Mouse (Mus musculus): ENCODE measurements around the gene Map3k5. TPM values are rescaled to one million over a fixed set of nuclear protein-coding genes. Genes with fewer than 3 reads are reported as not detected.
A peak's percentile ranks its signal among the peaks of the same experiment; 100 is the strongest.

The Map3k5 gene
- polyA plus RNA-seq, 1 experiment: 11.3 TPM

GRCm38 (mm10) chr10:19977557-19977956 is 43.3 kb downstream of the Map3k5 start:
- no peaks in the 10 kb centered on the region for H3K36me3 ChIP-seq (ENCODE audit: control insufficient read depth, insufficient read depth, low read length)
- DNase-seq: no peak
- H3K4me3 ChIP-seq (ENCODE audit: insufficient read depth, low read depth, low read length): no peak overlapping the region
- no peak overlapping the region for H3K27ac ChIP-seq (ENCODE audit: insufficient read depth, low read depth, low read length)
- peaks cover 16% of the 10 kb centered on the region for H3K4me1 ChIP-seq (ENCODE audit: control insufficient read depth, insufficient read depth, low read length)
- 81% methylated on average over 3 of the region's 3 CpGs for WGBS
- TF ChIP-seq CTCF (conservative IDR thresholded peaks at IDR 0.05; ENCODE audit: insufficient read depth, insufficient read length, low read depth, low read length) (peak; percentile 31; the same call in 1 of the 2 replicates), POLR2A (IDR thresholded peaks at IDR 0.05; ENCODE audit: low read depth, low read length) (no peak)
- H3K27me3 ChIP-seq (replicated peaks; ENCODE audit: control insufficient read depth, insufficient read depth, low read length): no peaks in the 10 kb centered on the region

- DNase-seq: no peak
- H3K27me3 ChIP-seq (replicated peaks; ENCODE audit: control insufficient read depth, insufficient read depth, low read length): no peaks in the 10 kb centered on the region
- no peaks in the 10 kb centered on the region for H3K36me3 ChIP-seq (ENCODE audit: control insufficient read depth, insufficient read depth, low read length)
- TF ChIP-seq POLR2A (IDR thresholded peaks at IDR 0.05; ENCODE audit: low read depth, low read length) (no peak), CTCF (conservative IDR thresholded peaks at IDR 0.05; ENCODE audit: insufficient read depth, insufficient read length, low read depth, low read length) (no peak)
- H3K4me3 ChIP-seq (ENCODE audit: insufficient read depth, low read depth, low read length): no peak overlapping the region
- no peak overlapping the region for H3K27ac ChIP-seq (ENCODE audit: insufficient read depth, low read depth, low read length)
- 85% methylated on average over 5 of the region's 5 CpGs for WGBS
- peaks cover 14% of the 10 kb centered on the region for H3K4me1 ChIP-seq (ENCODE audit: control insufficient read depth, insufficient read depth, low read length)
Observed at GRCm38 (mm10) chr10:19978662-19979199, 44.5 kb downstream of the Map3k5 start.

- H3K4me1 ChIP-seq (ENCODE audit: control insufficient read depth, insufficient read depth, low read length): peaks cover 16% of the 10 kb centered on the region
- H3K27ac ChIP-seq (ENCODE audit: insufficient read depth, low read depth, low read length): no peak overlapping the region
- no peak overlapping the region for H3K4me3 ChIP-seq (ENCODE audit: insufficient read depth, low read depth, low read length)
- 71% methylated on average over 9 of the region's 9 CpGs for WGBS
- H3K27me3 ChIP-seq (replicated peaks; ENCODE audit: control insufficient read depth, insufficient read depth, low read length): no peaks in the 10 kb centered on the region
- no peaks in the 10 kb centered on the region for H3K36me3 ChIP-seq (ENCODE audit: control insufficient read depth, insufficient read depth, low read length)
- no peak for TF ChIP-seq CTCF (conservative IDR thresholded peaks at IDR 0.05; ENCODE audit: insufficient read depth, insufficient read length, low read depth, low read length)
- TF ChIP-seq POLR2A (IDR thresholded peaks at IDR 0.05; ENCODE audit: low read depth, low read length): no peak
- DNase-seq: no peak
Observed at GRCm38 (mm10) chr10:19987736-19988135, 53.5 kb downstream of the Map3k5 start.

- 87% methylated on average over 6 of the region's 6 CpGs for WGBS
Observed at GRCm38 (mm10) chr10:19989986-19990385, 55.7 kb downstream of the Map3k5 start.

GRCm38 (mm10) chr10:19990638-19991037 is 56.4 kb downstream of the Map3k5 start:
- no peaks in the 10 kb centered on the region for H3K27me3 ChIP-seq (replicated peaks; ENCODE audit: control insufficient read depth, insufficient read depth, low read length)
- 56% methylated on average over 6 of the region's 6 CpGs for WGBS
- peaks cover 24% of the 10 kb centered on the region for H3K4me1 ChIP-seq (ENCODE audit: control insufficient read depth, insufficient read depth, low read length)
- H3K36me3 ChIP-seq (ENCODE audit: control insufficient read depth, insufficient read depth, low read length): no peaks in the 10 kb centered on the region
- TF ChIP-seq POLR2A (IDR thresholded peaks at IDR 0.05; ENCODE audit: low read depth, low read length): no peak
- TF ChIP-seq CTCF (conservative IDR thresholded peaks at IDR 0.05; ENCODE audit: insufficient read depth, insufficient read length, low read depth, low read length): no peak
- no peak overlapping the region for H3K27ac ChIP-seq (ENCODE audit: insufficient read depth, low read depth, low read length)
- no peak for DNase-seq
- H3K4me3 ChIP-seq (ENCODE audit: insufficient read depth, low read depth, low read length): no peak overlapping the region

More at GRCm38 (mm10) chr10:19989986-19990385, 55.7 kb downstream of the Map3k5 start:
- H3K27ac ChIP-seq (ENCODE audit: insufficient read depth, low read depth, low read length): no peak overlapping the region
- H3K36me3 ChIP-seq (ENCODE audit: control insufficient read depth, insufficient read depth, low read length): no peaks in the 10 kb centered on the region
- no peak overlapping the region for H3K4me3 ChIP-seq (ENCODE audit: insufficient read depth, low read depth, low read length)
- TF ChIP-seq CTCF (conservative IDR thresholded peaks at IDR 0.05; ENCODE audit: insufficient read depth, insufficient read length, low read depth, low read length) (no peak), POLR2A (IDR thresholded peaks at IDR 0.05; ENCODE audit: low read depth, low read length) (no peak)
- no peak for DNase-seq
- no peaks in the 10 kb centered on the region for H3K27me3 ChIP-seq (replicated peaks; ENCODE audit: control insufficient read depth, insufficient read depth, low read length)
- H3K4me1 ChIP-seq (ENCODE audit: control insufficient read depth, insufficient read depth, low read length): peaks cover 23% of the 10 kb centered on the region

GRCm38 (mm10) chr10:19991237-19991865 is 57.1 kb downstream of the Map3k5 start:
- H3K27ac ChIP-seq (ENCODE audit: insufficient read depth, low read depth, low read length): no peak overlapping the region; the same call in 1 of the 2 replicates

GRCm38 (mm10) chr10:19991866-19992252 is 57.6 kb downstream of the Map3k5 start:
- no peak overlapping the region for H3K4me3 ChIP-seq (ENCODE audit: insufficient read depth, low read depth, low read length)
- no peaks in the 10 kb centered on the region for H3K36me3 ChIP-seq (ENCODE audit: control insufficient read depth, insufficient read depth, low read length)
- no peaks in the 10 kb centered on the region for H3K27me3 ChIP-seq (replicated peaks; ENCODE audit: control insufficient read depth, insufficient read depth, low read length)
- TF ChIP-seq CTCF (conservative IDR thresholded peaks at IDR 0.05; ENCODE audit: insufficient read depth, insufficient read length, low read depth, low read length): 0 out of 2 replicates have a peak, but pooled peaks have one; percentile 1
- TF ChIP-seq POLR2A (IDR thresholded peaks at IDR 0.05; ENCODE audit: low read depth, low read length): no peak
- H3K4me1 ChIP-seq (ENCODE audit: control insufficient read depth, insufficient read depth, low read length): peaks cover 24% of the 10 kb centered on the region
- peak; percentile 52 for DNase-seq
- no peak overlapping the region for H3K27ac ChIP-seq (ENCODE audit: insufficient read depth, low read depth, low read length)
- WGBS: 17% methylated on average over 3 of the region's 3 CpGs

More at GRCm38 (mm10) chr10:19991237-19991865, 57.1 kb downstream of the Map3k5 start:
- 36% methylated on average over 3 of the region's 3 CpGs for WGBS
- Histone ChIP-seq H3K4me3 (ENCODE audit: insufficient read depth, low read depth, low read length) (no peak overlapping the region), H3K4me1 (ENCODE audit: control insufficient read depth, insufficient read depth, low read length) (peaks cover 24% of the 10 kb centered on the region), H3K27me3 (replicated peaks; ENCODE audit: control insufficient read depth, insufficient read depth, low read length) (no peaks in the 10 kb centered on the region), H3K36me3 (ENCODE audit: control insufficient read depth, insufficient read depth, low read length) (no peaks in the 10 kb centered on the region)
- peak; percentile 85 for DNase-seq
- TF ChIP-seq POLR2A (IDR thresholded peaks at IDR 0.05; ENCODE audit: low read depth, low read length) (no peak), CTCF (conservative IDR thresholded peaks at IDR 0.05; ENCODE audit: insufficient read depth, insufficient read length, low read depth, low read length) (no peak)
